Mouse (Mus musculus): ENCODE measurements at regions not wholly inside any gene's neighbourhood (a gene's known extent, or its start where the extent isn't known, plus 50 kb on each side); places are given as distances from the start of the nearest gene placed in this dataset.

GRCm38 (mm10) chr7:51265896-51266295 is 244.9 kb upstream of the Ano5 start:
- Histone ChIP-seq H3K4me3 (ENCODE audit: low read depth, low read length) (no peak overlapping the region), H3K9me3 (ENCODE audit: control insufficient read depth, low read length) (no peaks in the 10 kb centered on the region), H3K27me3 (ENCODE audit: control insufficient read depth, insufficient read depth, low read length) (no peaks in the 10 kb centered on the region), H3K4me1 (ENCODE audit: control insufficient read depth, insufficient read depth, low read length) (no peaks in the 10 kb centered on the region), H3K4me2 (ENCODE audit: low read depth) (no peak overlapping the region), H3K27ac (ENCODE audit: low read depth, low read length) (no peak overlapping the region), H3K36me3 (ENCODE audit: control insufficient read depth, insufficient read depth, low read length) (no peaks in the 10 kb centered on the region), H3K9ac (ENCODE audit: low read length) (no peak overlapping the region)
- ATAC-seq (ENCODE audit: insufficient read depth, low FRiP score, low TSS enrichment) (no peak), DNase-seq (ENCODE audit: low spot score) (no peak)
- 67% methylated on average over 1 of the region's 1 CpGs for WGBS

GRCm38 (mm10) chr7:51266879-51267278 is 243.9 kb upstream of the Ano5 start:
- H3K27ac ChIP-seq (ENCODE audit: low read depth, low read length), result no peak overlapping the region
- WGBS, result 79% methylated on average over 5 of the region's 5 CpGs
- ATAC-seq (ENCODE audit: insufficient read depth, low FRiP score, low TSS enrichment) (no peak), DNase-seq (ENCODE audit: low spot score) (no peak)
- H3K4me2 ChIP-seq (ENCODE audit: low read depth), result no peak overlapping the region
- H3K9me3 ChIP-seq (ENCODE audit: control insufficient read depth, low read length), result no peaks in the 10 kb centered on the region
- no peaks in the 10 kb centered on the region for H3K27me3 ChIP-seq (ENCODE audit: control insufficient read depth, insufficient read depth, low read length)
- H3K9ac ChIP-seq (ENCODE audit: low read length), result no peak overlapping the region
- no peak overlapping the region for H3K4me3 ChIP-seq (ENCODE audit: low read depth, low read length)
- no peaks in the 10 kb centered on the region for H3K36me3 ChIP-seq (ENCODE audit: control insufficient read depth, insufficient read depth, low read length)
- H3K4me1 ChIP-seq (ENCODE audit: control insufficient read depth, insufficient read depth, low read length), result no peaks in the 10 kb centered on the region

GRCm38 (mm10) chr7:51268743-51269142 is 242.1 kb upstream of the Ano5 start:
- 34% methylated on average over 4 of the region's 4 CpGs for WGBS
- H3K4me3 ChIP-seq (ENCODE audit: low read depth, low read length), result no peak overlapping the region
- no peak overlapping the region for H3K9ac ChIP-seq (ENCODE audit: low read length)
- H3K27me3 ChIP-seq (ENCODE audit: control insufficient read depth, insufficient read depth, low read length), result no peaks in the 10 kb centered on the region
- no peaks in the 10 kb centered on the region for H3K9me3 ChIP-seq (ENCODE audit: control insufficient read depth, low read length)
- H3K4me1 ChIP-seq (ENCODE audit: control insufficient read depth, insufficient read depth, low read length), result no peaks in the 10 kb centered on the region
- DNase-seq (ENCODE audit: low spot score) (no peak), ATAC-seq (ENCODE audit: insufficient read depth, low FRiP score, low TSS enrichment) (no peak)
- H3K36me3 ChIP-seq (ENCODE audit: control insufficient read depth, insufficient read depth, low read length), result no peaks in the 10 kb centered on the region
- no peak overlapping the region for H3K27ac ChIP-seq (ENCODE audit: low read depth, low read length)
- H3K4me2 ChIP-seq (ENCODE audit: low read depth), result no peak overlapping the region

GRCm38 (mm10) chr7:51270531-51271090 is 240.2 kb upstream of the Ano5 start:
- DNase-seq (ENCODE audit: low spot score), result peak; percentile 36
- H3K4me2 ChIP-seq (ENCODE audit: low read depth), result no peak overlapping the region
- no peaks in the 10 kb centered on the region for H3K4me1 ChIP-seq (ENCODE audit: control insufficient read depth, insufficient read depth, low read length)
- no peak overlapping the region for H3K27ac ChIP-seq (ENCODE audit: low read depth, low read length)
- WGBS, result 65% methylated on average over 12 of the region's 12 CpGs
- no peak for ATAC-seq (ENCODE audit: insufficient read depth, low FRiP score, low TSS enrichment)
- no peaks in the 10 kb centered on the region for H3K36me3 ChIP-seq (ENCODE audit: control insufficient read depth, insufficient read depth, low read length)
- H3K27me3 ChIP-seq (ENCODE audit: control insufficient read depth, insufficient read depth, low read length), result no peaks in the 10 kb centered on the region
- H3K4me3 ChIP-seq (ENCODE audit: low read depth, low read length), result no peak overlapping the region
- no peaks in the 10 kb centered on the region for H3K9me3 ChIP-seq (ENCODE audit: control insufficient read depth, low read length)
- H3K9ac ChIP-seq (ENCODE audit: low read length), result no peak overlapping the region

- Histone ChIP-seq H3K4me3 (ENCODE audit: low read depth, low read length) (no peak overlapping the region), H3K27ac (ENCODE audit: low read depth, low read length) (no peak overlapping the region), H3K9ac (ENCODE audit: low read length) (no peak overlapping the region), H3K4me2 (ENCODE audit: low read depth) (no peak overlapping the region), H3K27me3 (ENCODE audit: control insufficient read depth, insufficient read depth, low read length) (no peaks in the 10 kb centered on the region), H3K36me3 (ENCODE audit: control insufficient read depth, insufficient read depth, low read length) (no peaks in the 10 kb centered on the region), H3K4me1 (ENCODE audit: control insufficient read depth, insufficient read depth, low read length) (no peaks in the 10 kb centered on the region), H3K9me3 (ENCODE audit: control insufficient read depth, low read length) (no peaks in the 10 kb centered on the region)
- DNase-seq (ENCODE audit: low spot score), result no peak
- no peak for ATAC-seq (ENCODE audit: insufficient read depth, low FRiP score, low TSS enrichment)
Measured at GRCm38 (mm10) chr7:51281470-51281869, 229.4 kb upstream of the Ano5 start.

GRCm38 (mm10) chr7:51300238-51300637 is 210.6 kb upstream of the Ano5 start:
- no peaks in the 10 kb centered on the region for H3K4me1 ChIP-seq (ENCODE audit: control insufficient read depth, insufficient read depth, low read length)
- WGBS, result 20% methylated on average over 3 of the region's 3 CpGs
- H3K36me3 ChIP-seq (ENCODE audit: control insufficient read depth, insufficient read depth, low read length), result no peaks in the 10 kb centered on the region
- no peak overlapping the region for H3K4me2 ChIP-seq (ENCODE audit: low read depth)
- no peak overlapping the region for H3K9ac ChIP-seq (ENCODE audit: low read length)
- DNase-seq (ENCODE audit: low spot score) (peak; percentile 35), ATAC-seq (ENCODE audit: insufficient read depth, low FRiP score, low TSS enrichment) (peak; percentile 50)
- H3K9me3 ChIP-seq (ENCODE audit: control insufficient read depth, low read length), result no peaks in the 10 kb centered on the region
- no peak overlapping the region for H3K27ac ChIP-seq (ENCODE audit: low read depth, low read length)
- H3K27me3 ChIP-seq (ENCODE audit: control insufficient read depth, insufficient read depth, low read length), result no peaks in the 10 kb centered on the region
- H3K4me3 ChIP-seq (ENCODE audit: low read depth, low read length), result no peak overlapping the region

- WGBS, result 80% methylated on average over 2 of the region's 2 CpGs
Measured at GRCm38 (mm10) chr7:51307757-51308156, 203.1 kb upstream of the Ano5 start.

GRCm38 (mm10) chr7:51310191-51310590 is 200.6 kb upstream of the Ano5 start:
- Histone ChIP-seq H3K36me3 (ENCODE audit: control insufficient read depth, insufficient read depth, low read length) (no peaks in the 10 kb centered on the region), H3K4me1 (ENCODE audit: control insufficient read depth, insufficient read depth, low read length) (no peaks in the 10 kb centered on the region), H3K4me3 (ENCODE audit: low read depth, low read length) (no peak overlapping the region), H3K9me3 (ENCODE audit: control insufficient read depth, low read length) (no peaks in the 10 kb centered on the region), H3K4me2 (ENCODE audit: low read depth) (no peak overlapping the region), H3K27me3 (ENCODE audit: control insufficient read depth, insufficient read depth, low read length) (no peaks in the 10 kb centered on the region), H3K27ac (ENCODE audit: low read depth, low read length) (no peak overlapping the region), H3K9ac (ENCODE audit: low read length) (no peak overlapping the region)
- DNase-seq (ENCODE audit: low spot score) (no peak), ATAC-seq (ENCODE audit: insufficient read depth, low FRiP score, low TSS enrichment) (no peak)
- 67% methylated on average over 3 of the region's 3 CpGs for WGBS

More at GRCm38 (mm10) chr7:51307757-51308156, 203.1 kb upstream of the Ano5 start:
- Histone ChIP-seq H3K9me3 (ENCODE audit: control insufficient read depth, low read length) (no peaks in the 10 kb centered on the region), H3K4me1 (ENCODE audit: control insufficient read depth, insufficient read depth, low read length) (no peaks in the 10 kb centered on the region), H3K4me3 (ENCODE audit: low read depth, low read length) (no peak overlapping the region), H3K9ac (ENCODE audit: low read length) (no peak overlapping the region), H3K27ac (ENCODE audit: low read depth, low read length) (no peak overlapping the region), H3K36me3 (ENCODE audit: control insufficient read depth, insufficient read depth, low read length) (no peaks in the 10 kb centered on the region), H3K27me3 (ENCODE audit: control insufficient read depth, insufficient read depth, low read length) (no peaks in the 10 kb centered on the region), H3K4me2 (ENCODE audit: low read depth) (no peak overlapping the region)
- ATAC-seq (ENCODE audit: insufficient read depth, low FRiP score, low TSS enrichment) (no peak), DNase-seq (ENCODE audit: low spot score) (no peak)

- no peak for ATAC-seq (ENCODE audit: insufficient read depth, low FRiP score, low TSS enrichment)
- Histone ChIP-seq H3K27me3 (ENCODE audit: control insufficient read depth, insufficient read depth, low read length) (no peaks in the 10 kb centered on the region), H3K36me3 (ENCODE audit: control insufficient read depth, insufficient read depth, low read length) (no peaks in the 10 kb centered on the region), H3K4me2 (ENCODE audit: low read depth) (no peak overlapping the region), H3K4me3 (ENCODE audit: low read depth, low read length) (no peak overlapping the region), H3K27ac (ENCODE audit: low read depth, low read length) (no peak overlapping the region), H3K9me3 (ENCODE audit: control insufficient read depth, low read length) (no peaks in the 10 kb centered on the region), H3K9ac (ENCODE audit: low read length) (no peak overlapping the region), H3K4me1 (ENCODE audit: control insufficient read depth, insufficient read depth, low read length) (no peaks in the 10 kb centered on the region)
- WGBS, result 73% methylated on average over 7 of the region's 7 CpGs
- DNase-seq (ENCODE audit: low spot score), result no peak
Measured at GRCm38 (mm10) chr7:51339841-51340540, 170.8 kb upstream of the Ano5 start.
